Mouse (Mus musculus) midbrain, embryonic 11.5 days (tissue): ENCODE measurements around the gene Klhl29. TPM values are rescaled to one million over a fixed set of nuclear protein-coding genes. Genes with fewer than 3 reads are reported as not detected.

Experiments
- ATAC-seq: fragments of 200-750 bp; cut with Nextera tagmentation; 2 replicates; pipeline ENCODE4 v1.8.0; 2017; ENCODE audit warnings: moderate TSS enrichment, moderate library complexity; ENCODE audit not compliant: low FRiP score
- DNase-seq: peaks from one replicate; pipeline ENCODE4 v3.0.0; 2015; ENCODE audit warnings: low spot score; ENCODE audit errors: missing footprints
- H3K27ac ChIP-seq: fragments of 300-500 bp; sonication (generic); 2 replicates; pipeline ENCODE4 v1.5.1; 2014; ENCODE audit warnings: low read depth, low read length
- H3K27me3 ChIP-seq: fragments of 300-500 bp; sonication (generic); 2 replicates; pipeline ENCODE4 v1.6.1; 2014; ENCODE audit warnings: mild to moderate bottlenecking, low read length, moderate library complexity, mixed read lengths; ENCODE audit not compliant: control insufficient read depth, insufficient read depth
- H3K36me3 ChIP-seq: fragments of 300-500 bp; sonication (generic); 2 replicates; pipeline ENCODE4 v1.6.1; 2014; ENCODE audit warnings: mild to moderate bottlenecking, low read length, moderate library complexity, mixed read lengths; ENCODE audit not compliant: control insufficient read depth, insufficient read depth
- H3K4me1 ChIP-seq: fragments of 300-500 bp; sonication (generic); 2 replicates; pipeline ENCODE4 v1.6.1; 2014; ENCODE audit warnings: low read length; ENCODE audit not compliant: control insufficient read depth, insufficient read depth
- H3K4me2 ChIP-seq: fragments of 300-500 bp; sonication (generic); 2 replicates; pipeline ENCODE4 v1.6.1; 2014; ENCODE audit warnings: mild to moderate bottlenecking, moderate library complexity
- H3K4me3 ChIP-seq: fragments of 300-500 bp; sonication (generic); 2 replicates; pipeline ENCODE4 v1.5.1; 2014; ENCODE audit warnings: low read depth, low read length
- H3K9ac ChIP-seq: fragments of 300-500 bp; sonication (generic); 2 replicates; pipeline ENCODE4 v1.6.1; 2014; ENCODE audit warnings: low read length
- H3K9me3 ChIP-seq: fragments of 300-500 bp; sonication (generic); 2 replicates; pipeline ENCODE4 v1.6.1; 2016; ENCODE audit warnings: low read length; ENCODE audit not compliant: control insufficient read depth
- WGBS: fragments of 180-500 bp; shearing (Covaris S2); extraction: QIAGEN DNeasy Blood & Tissue Kit; methylation state at CpG from one replicate; pipeline ENCODE4 v1.1.7; 2014; 5-methylcytosine and 5-hydroxymethylcytosine counted together
- polyA plus RNA-seq: library from polyadenylated mRNA; unstranded; fragments of >200 nt; fragmentation: Nextera tagmentation; extraction: Ambion mirVana; gene quantifications from 2 replicates; pipeline ENCODE4 v1.2.1, GENCODE M21; 2014

The Klhl29 gene
- polyA plus RNA-seq, 1 experiment from 2014 or later = 2.0 TPM

GRCm38 (mm10) chr12:5155177-5155576 lies 220.3 kb downstream of the Klhl29 start:
- H3K4me2 ChIP-seq = no peak overlapping the region
- 92% methylated on average over 3 of the region's 3 CpGs for WGBS
- DNase-seq (no peak), ATAC-seq (no peak)
- H3K27me3 ChIP-seq = no peaks in the 10 kb centered on the region
- no peaks in the 10 kb centered on the region for H3K36me3 ChIP-seq
- no peak overlapping the region for H3K4me3 ChIP-seq
- H3K27ac ChIP-seq = no peak overlapping the region
- H3K9me3 ChIP-seq = no peaks in the 10 kb centered on the region
- peaks cover 8% of the 10 kb centered on the region for H3K4me1 ChIP-seq
- H3K9ac ChIP-seq = no peak overlapping the region

- ATAC-seq = peak; percentile 67
- Histone ChIP-seq H3K4me2 (no peak overlapping the region), H3K27ac (no peak overlapping the region), H3K4me1 (peaks cover 8% of the 10 kb centered on the region), H3K9me3 (no peaks in the 10 kb centered on the region), H3K4me3 (no peak overlapping the region), H3K36me3 (no peaks in the 10 kb centered on the region), H3K9ac (peak overlapping the region; percentile 16; the same call in 1 of the 2 replicates), H3K27me3 (no peaks in the 10 kb centered on the region)
- WGBS = 27% methylated on average over 10 of the region's 10 CpGs
- DNase-seq = no peak
Observed at GRCm38 (mm10) chr12:5151859-5152258, 223.6 kb downstream of the Klhl29 start.

GRCm38 (mm10) chr12:5147346-5148035 lies 228.0 kb downstream of the Klhl29 start:
- 84% methylated on average over 5 of the region's 5 CpGs for WGBS
- DNase-seq = no peak
- Histone ChIP-seq H3K27ac (no peak overlapping the region), H3K4me1 (peaks cover 16% of the 10 kb centered on the region), H3K27me3 (no peaks in the 10 kb centered on the region), H3K36me3 (no peaks in the 10 kb centered on the region), H3K9ac (no peak overlapping the region), H3K4me2 (no peak overlapping the region), H3K4me3 (no peak overlapping the region), H3K9me3 (no peaks in the 10 kb centered on the region)
- no peak for ATAC-seq

GRCm38 (mm10) chr12:5143903-5144781 lies 231.3 kb downstream of the Klhl29 start:
- H3K27me3 ChIP-seq = no peaks in the 10 kb centered on the region
- H3K4me1 ChIP-seq = peaks cover 8% of the 10 kb centered on the region
- WGBS = 32% methylated on average over 5 of the region's 5 CpGs
- H3K27ac ChIP-seq = no peak overlapping the region
- peak; percentile 61; the same call in 1 of the 2 replicates for ATAC-seq
- no peaks in the 10 kb centered on the region for H3K36me3 ChIP-seq
- no peak overlapping the region for H3K4me2 ChIP-seq
- no peaks in the 10 kb centered on the region for H3K9me3 ChIP-seq
- no peak overlapping the region for H3K4me3 ChIP-seq
- H3K9ac ChIP-seq = no peak overlapping the region
- no peak for DNase-seq

- H3K4me3 ChIP-seq = no peak overlapping the region
- no peak for DNase-seq
- H3K9ac ChIP-seq = no peak overlapping the region
- H3K36me3 ChIP-seq = no peaks in the 10 kb centered on the region
- no peak for ATAC-seq
- no peaks in the 10 kb centered on the region for H3K9me3 ChIP-seq
- WGBS = 73% methylated on average over 5 of the region's 5 CpGs
- no peak overlapping the region for H3K4me2 ChIP-seq
- H3K4me1 ChIP-seq = peaks cover 8% of the 10 kb centered on the region
- no peaks in the 10 kb centered on the region for H3K27me3 ChIP-seq
- no peak overlapping the region for H3K27ac ChIP-seq
Observed at GRCm38 (mm10) chr12:5143224-5143623, 232.3 kb downstream of the Klhl29 start.

- H3K36me3 ChIP-seq = no peaks in the 10 kb centered on the region
- H3K27me3 ChIP-seq = no peaks in the 10 kb centered on the region
- no peak overlapping the region for H3K4me3 ChIP-seq
- DNase-seq = peak; percentile 98
- ATAC-seq = peak; percentile 70
- no peak overlapping the region for H3K9ac ChIP-seq
- no peak overlapping the region for H3K27ac ChIP-seq
- peaks cover 8% of the 10 kb centered on the region for H3K4me1 ChIP-seq
- 8% methylated on average over 3 of the region's 3 CpGs for WGBS
- H3K4me2 ChIP-seq = no peak overlapping the region
- no peaks in the 10 kb centered on the region for H3K9me3 ChIP-seq
Observed at GRCm38 (mm10) chr12:5142776-5143175, 232.7 kb downstream of the Klhl29 start.

GRCm38 (mm10) chr12:5141040-5141439 lies 234.4 kb downstream of the Klhl29 start:
- Histone ChIP-seq H3K9ac (no peak overlapping the region), H3K27ac (no peak overlapping the region), H3K36me3 (no peaks in the 10 kb centered on the region), H3K4me2 (no peak overlapping the region), H3K4me3 (no peak overlapping the region), H3K27me3 (no peaks in the 10 kb centered on the region), H3K4me1 (peaks cover 8% of the 10 kb centered on the region), H3K9me3 (no peaks in the 10 kb centered on the region)
- no peak for ATAC-seq
- 76% methylated on average over 4 of the region's 4 CpGs for WGBS
- no peak for DNase-seq

- Histone ChIP-seq H3K4me2 (no peak overlapping the region), H3K9ac (no peak overlapping the region), H3K4me1 (peaks cover 8% of the 10 kb centered on the region), H3K9me3 (no peaks in the 10 kb centered on the region), H3K4me3 (no peak overlapping the region), H3K27me3 (no peaks in the 10 kb centered on the region), H3K27ac (no peak overlapping the region), H3K36me3 (no peaks in the 10 kb centered on the region)
- ATAC-seq = no peak
- 88% methylated on average over 4 of the region's 4 CpGs for whole genome bisulfite sequencing
- DNase-seq = no peak
Observed at GRCm38 (mm10) chr12:5139302-5139701, 236.2 kb downstream of the Klhl29 start.

GRCm38 (mm10) chr12:5136300-5136699 lies 239.2 kb downstream of the Klhl29 start:
- Histone ChIP-seq H3K27ac (no peak overlapping the region), H3K36me3 (no peaks in the 10 kb centered on the region), H3K9ac (no peak overlapping the region), H3K4me1 (no peaks in the 10 kb centered on the region), H3K4me3 (no peak overlapping the region), H3K9me3 (no peaks in the 10 kb centered on the region), H3K4me2 (no peak overlapping the region), H3K27me3 (no peaks in the 10 kb centered on the region)
- ATAC-seq (peak; percentile 77), DNase-seq (peak; percentile 94)
- 16% methylated on average over 4 of the region's 4 CpGs for WGBS
